Mouse (Mus musculus): ENCODE measurements at regions not wholly inside any gene's neighbourhood (a gene's known extent, or its start where the extent isn't known, plus 50 kb on each side); places are given as distances from the start of the nearest gene placed in this dataset.

DNA sequence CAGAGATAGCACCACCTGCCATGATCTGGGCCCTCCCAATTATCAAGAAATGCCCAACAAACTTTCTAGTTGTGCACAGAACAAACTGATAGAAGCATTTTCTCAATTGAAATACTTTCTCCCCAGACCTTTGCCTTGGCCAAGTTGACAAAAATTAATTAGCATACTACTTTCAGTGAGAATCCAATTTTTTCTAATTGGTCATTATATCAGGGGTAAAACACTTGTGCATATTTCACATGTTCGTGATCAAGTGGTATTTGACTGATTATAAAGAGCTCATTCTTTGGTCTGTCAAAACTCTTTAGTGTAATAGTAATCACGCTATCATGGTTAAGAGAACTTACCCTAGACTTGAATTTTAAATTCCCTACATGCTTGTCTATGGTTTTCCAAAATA lies 117.2 kb downstream of the Alg10b start:
- TF ChIP-seq CTCF (IDR thresholded peaks at IDR 0.05; ENCODE audit: low read depth) (no peak), EP300 (IDR thresholded peaks at IDR 0.05; ENCODE audit: low read depth) (no peak)
